Mouse (Mus musculus) testis, adult 2 months (tissue): ENCODE data around the gene Sirt7.

Experiments used
- CTCF ChIP-seq: fragments of 200-500 bp; IDR thresholded peaks from 2 replicates; pipeline ENCODE4 v1.5.1; 2012; ENCODE audit warnings: low read depth, mild to moderate bottlenecking, inconsistent platforms, low read length, moderate library complexity; ENCODE audit not compliant: control insufficient read depth, insufficient read depth, insufficient replicate concordance
- POLR2A ChIP-seq: fragments of 200-500 bp; IDR thresholded peaks from 2 replicates; pipeline ENCODE4 v1.6.1; 2012; ENCODE audit warnings: low read depth, mild to moderate bottlenecking, inconsistent platforms, low read length, moderate library complexity; ENCODE audit not compliant: control insufficient read depth

GRCm38 (mm10) chr11:120606764-120607163 lies 18.3 kb downstream of the Sirt7 start:
- TF ChIP-seq CTCF (no peak), POLR2A (no peak)
